ENCODE assay signal across 8 mouse cellular contexts in the genomic region with DNA sequence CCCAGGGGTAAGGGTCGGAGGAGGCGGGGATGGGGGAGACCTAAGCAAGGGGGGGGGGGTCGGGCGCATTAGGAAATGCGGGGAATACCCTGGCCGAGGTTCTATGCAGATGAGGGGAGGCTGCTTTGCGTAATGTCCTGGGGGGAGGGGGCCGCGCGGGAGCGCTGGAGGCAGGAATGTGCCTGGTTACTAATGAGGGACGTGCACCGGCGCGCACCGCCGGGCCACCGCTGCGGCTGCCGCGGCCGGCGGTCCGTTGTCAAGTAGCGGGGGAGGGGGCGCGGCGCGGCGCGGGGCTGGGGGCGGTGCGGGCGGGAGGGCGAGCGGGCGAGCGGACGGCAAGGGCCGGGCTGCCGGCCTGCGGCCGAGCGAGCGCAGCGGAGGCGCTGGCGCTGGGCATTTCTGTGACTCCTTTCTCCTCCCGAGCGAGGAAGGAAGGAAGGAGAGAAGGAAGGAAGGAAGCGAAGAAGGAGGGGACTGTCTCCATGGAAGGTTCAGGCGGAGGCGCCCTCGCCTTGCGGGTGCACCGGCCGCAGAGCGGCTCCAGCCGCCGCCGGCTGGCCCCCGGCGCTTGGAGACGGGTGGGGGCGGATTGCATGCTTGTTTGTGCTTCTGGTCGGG. TPM values are rescaled to one million over a fixed set of nuclear protein-coding genes. Genes with fewer than 3 reads are reported as not detected.
DNase-seq lines count a peak whose midpoint lies in the region; ATAC-seq and TF ChIP-seq lines count a peak whose summit lies in the region.

No protein-coding gene starts in this region.

- peak overlapping the region; percentile 78 for H3K9ac ChIP-seq in embryonic facial prominence, embryonic 11.5 days (replicated peaks; ENCODE audit: low read length)
- peak overlapping the region; percentile 81 for H3K9ac ChIP-seq in limb, embryonic 15.5 days

- under 1% methylated on average over 39 of the region's 66 CpGs for WGBS in embryonic facial prominence, embryonic 11.5 days
- 3% methylated on average over 46 of the region's 66 CpGs for WGBS in limb, embryonic 15.5 days

- H3K4me1 ChIP-seq in embryonic facial prominence, embryonic 11.5 days (ENCODE audit: control insufficient read depth, insufficient read depth, low read length), result peaks cover 4% of the 10 kb centered on the region; the same call in 1 of the 2 replicates
- 0 out of 2 replicates have a peak, but pooled peaks cover 11% of the 10 kb centered on the region for H3K4me1 ChIP-seq in limb, embryonic 15.5 days
- peaks cover 17% of the 10 kb centered on the region for H3K4me1 ChIP-seq in testis, adult 2 months (ENCODE audit: control insufficient read depth, insufficient read depth, low read length)

- peak; percentile 54 to 68 for DNase-seq in thymus, adult 18-20 months
- no peak for DNase-seq in thymus, postnatal 0 days (ENCODE audit: low spot score)
- peak; percentile 72 for DNase-seq in embryonic facial prominence, embryonic 11.5 days (ENCODE audit: low spot score)
- DNase-seq in heart, adult 9 months (ENCODE audit: low spot score in 2 of 2), result peak; percentile 70 to 73
- peak; percentile 63 for DNase-seq in kidney, adult 9 months
- DNase-seq in natural killer cell, adult 2 months (ENCODE audit: low spot score in 2 of 2), result peak; percentile 59 to 75

- peak overlapping the region; percentile 98 for H3K4me2 ChIP-seq in embryonic facial prominence, embryonic 11.5 days (ENCODE audit: low read depth, low read length)
- H3K4me2 ChIP-seq in limb, embryonic 15.5 days, result peak overlapping the region; percentile 97

- no peaks in the 10 kb centered on the region for H3K27me3 ChIP-seq in embryonic facial prominence, embryonic 11.5 days (ENCODE audit: control insufficient read depth, insufficient read depth, low read length)
- peaks cover 14% of the 10 kb centered on the region; the same call in 1 of the 2 replicates for H3K27me3 ChIP-seq in limb, embryonic 15.5 days
- no peaks in the 10 kb centered on the region for H3K27me3 ChIP-seq in testis, adult 2 months (ENCODE audit: control insufficient read depth, insufficient read depth, low read length)

- TF ChIP-seq POLR2A in testis, adult 2 months (IDR thresholded peaks at IDR 0.05; ENCODE audit: control insufficient read depth, low read depth, low read length), result no peak

- no peaks in the 10 kb centered on the region for H3K9me3 ChIP-seq in embryonic facial prominence, embryonic 11.5 days (replicated peaks; ENCODE audit: control insufficient read depth, low read length)
- H3K9me3 ChIP-seq in limb, embryonic 15.5 days, result no peaks in the 10 kb centered on the region

- peak overlapping the region; percentile 88 for H3K27ac ChIP-seq in embryonic facial prominence, embryonic 11.5 days (replicated peaks; ENCODE audit: low read depth, low read length)
- H3K27ac ChIP-seq in limb, embryonic 15.5 days, result peak overlapping the region; percentile 98
- peak overlapping the region; percentile 59 for H3K27ac ChIP-seq in testis, adult 2 months (ENCODE audit: control insufficient read depth, insufficient read depth, low read depth, low read length)

- peak overlapping the region; percentile 74 for H3K4me3 ChIP-seq in embryonic facial prominence, embryonic 11.5 days (ENCODE audit: low read depth, low read length)
- H3K4me3 ChIP-seq in limb, embryonic 15.5 days, result peak overlapping the region; percentile 80
- H3K4me3 ChIP-seq in testis, adult 2 months (ENCODE audit: control insufficient read depth, low read depth, low read length), result peak overlapping the region; percentile 75

- peak; percentile 37 for ATAC-seq in embryonic facial prominence, embryonic 11.5 days (replicated peaks; ENCODE audit: insufficient number of reproducible peaks, low FRiP score, low TSS enrichment, low read depth)
- ATAC-seq in limb, embryonic 15.5 days (ENCODE audit: insufficient number of reproducible peaks, low FRiP score, low TSS enrichment, low read depth), result no peak

- no peak for TF ChIP-seq CTCF in testis, adult 2 months (IDR thresholded peaks at IDR 0.05; ENCODE audit: control insufficient read depth, insufficient read depth, insufficient replicate concordance, low read depth, low read length)

- no peaks in the 10 kb centered on the region for H3K36me3 ChIP-seq in embryonic facial prominence, embryonic 11.5 days (replicated peaks; ENCODE audit: control insufficient read depth, insufficient read depth, low read depth, low read length)
- no peaks in the 10 kb centered on the region for H3K36me3 ChIP-seq in limb, embryonic 15.5 days
- no peaks in the 10 kb centered on the region for H3K36me3 ChIP-seq in testis, adult 2 months (ENCODE audit: control insufficient read depth, insufficient read depth, low read length)

RNA-seq across cellular contexts. Expression of a gene that starts 1.1 kb away (rescaled TPM):
- 13.1 and 14.5 TPM in 2 replicates for polyA plus RNA-seq in thymus, postnatal 0 days (2015; fragmentation: Nextera tagmentation; extraction: Ambion mirVana)
- 4.4 and 5.1 TPM in 2 replicates for polyA plus RNA-seq in embryonic facial prominence, embryonic 11.5 days (2014; fragmentation: Nextera tagmentation; extraction: Ambion mirVana)
- polyA plus RNA-seq in limb, embryonic 15.5 days (2015; fragmentation: Nextera tagmentation; extraction: Ambion mirVana), result 7.9 and 9.1 TPM in 2 replicates
- polyA plus RNA-seq in testis, adult 2 months (2012; rRNA removed), result 0.88 and 1.1 TPM in 2 replicates
